Mouse (Mus musculus) heart, embryonic 12.5 days (tissue): ENCODE measurements around the gene Uba2. TPM values are rescaled to one million over a fixed set of nuclear protein-coding genes. Genes with fewer than 3 reads are reported as not detected.

Experiments
- polyA plus RNA-seq: library from polyadenylated mRNA; unstranded; fragments of >200 nt; fragmentation: Nextera tagmentation; extraction: Ambion mirVana; gene quantifications from 2 replicates; pipeline ENCODE4 v1.2.1, GENCODE M21; 2016

Uba2 gene
- polyA plus RNA-seq, 1 experiment from 2014 or later = 127 TPM

Other genes starting within 250 kb of the Uba2 start
- gene Scgb2b26, start 224.6 kb downstream of the Uba2 start, polyA plus RNA-seq = not detected in 2 replicates
- not detected in 2 replicates for gene Scgb2b27, start 155.7 kb downstream of the Uba2 start, polyA plus RNA-seq
- gene Scgb1b27, start 148.1 kb downstream of the Uba2 start, polyA plus RNA-seq = not detected in 2 replicates
- gene Scgb1b30, start 74.2 kb downstream of the Uba2 start, polyA plus RNA-seq = not detected in 2 replicates
- gene Wtip, start 36.3 kb downstream of the Uba2 start, polyA plus RNA-seq = 4.5 and 5.9 TPM in 2 replicates
- gene Pdcd2l, start 27.1 kb upstream of the Uba2 start, polyA plus RNA-seq = 45.6 and 50.0 TPM in 2 replicates
- 777 and 794 TPM in 2 replicates for gene Gpi1, start 60.7 kb upstream of the Uba2 start, polyA plus RNA-seq
- gene Gm6096, start 81.4 kb upstream of the Uba2 start, polyA plus RNA-seq = 0.86 TPM in 1 of 2 replicates, not detected in the other
- gene 4931406P16Rik, start 144.0 kb upstream of the Uba2 start, polyA plus RNA-seq = 50.3 and 53.7 TPM in 2 replicates
- gene Lsm14a, start 223.7 kb upstream of the Uba2 start, polyA plus RNA-seq = 80.3 and 82.9 TPM in 2 replicates